Mouse (Mus musculus): ENCODE data around the gene Cflar.

- TF ChIP-seq GATA1 (IDR thresholded peaks at IDR 0.05; ENCODE audit: borderline replicate concordance, low read length): no peak
- TF ChIP-seq FLI1 (IDR thresholded peaks at IDR 0.05; ENCODE audit: low read length): no peak
These were observed 87.6 kb downstream of the Cflar start for GRCm38 (mm10) chr1:58798911-58799310.

Data from megakaryocyte, embryonic 14.5 days (primary cell).